Mouse (Mus musculus) fat pad, adult 2 months (tissue): ENCODE results near the gene Pigb.

Experiments
- DNase-seq: peaks from one replicate; pipeline ENCODE4 v3.0.0-alpha.2; 2011; ENCODE audit warnings: low read depth, low spot score; ENCODE audit errors: extremely low read depth

Gene Pigb

GRCm38 (mm10) chr9:73047906-73048305, 7.7 kb upstream of the Pigb start:
- DNase-seq = no peak

GRCm38 (mm10) chr9:73045711-73046110, 5.5 kb upstream of the Pigb start:
- DNase-seq = no peak

GRCm38 (mm10) chr9:73045204-73045603, 5.0 kb upstream of the Pigb start:
- DNase-seq = no peak

- DNase-seq = no peak
Measured at GRCm38 (mm10) chr9:73044146-73045079, 4.2 kb upstream of the Pigb start, which contains the start of gene Rab27a. TSS of gene Rab27a (plus strand) at chr9:73044854.

GRCm38 (mm10) chr9:73039222-73039945, 794 bp downstream of the Pigb start:
- DNase-seq = no peak

GRCm38 (mm10) chr9:73033406-73033805, 6.8 kb downstream of the Pigb start:
- no peak for DNase-seq

- no peak for DNase-seq
Measured at GRCm38 (mm10) chr9:73031421-73031820, 8.8 kb downstream of the Pigb start.

- no peak for DNase-seq
Measured at GRCm38 (mm10) chr9:73030443-73030842, 9.7 kb downstream of the Pigb start.

- DNase-seq = no peak
Measured at GRCm38 (mm10) chr9:73025818-73026636, 14.2 kb downstream of the Pigb start.

GRCm38 (mm10) chr9:73020566-73021097, 19.5 kb downstream of the Pigb start:
- peak; percentile 50 for DNase-seq

GRCm38 (mm10) chr9:73019841-73020240, 20.3 kb downstream of the Pigb start:
- no peak for DNase-seq

- no peak for DNase-seq
Measured at GRCm38 (mm10) chr9:73014724-73015123, 25.5 kb downstream of the Pigb start.

GRCm38 (mm10) chr9:73012629-73013028, 27.5 kb downstream of the Pigb start:
- no peak for DNase-seq

GRCm38 (mm10) chr9:73008384-73008783, 31.8 kb downstream of the Pigb start:
- no peak for DNase-seq

GRCm38 (mm10) chr9:73006175-73006574, 34.0 kb downstream of the Pigb start:
- no peak for DNase-seq

- no peak for DNase-seq
Measured at GRCm38 (mm10) chr9:73005106-73005505, 35.1 kb downstream of the Pigb start.

- DNase-seq = no peak
Measured at GRCm38 (mm10) chr9:73004076-73004475, 36.1 kb downstream of the Pigb start.

GRCm38 (mm10) chr9:73002177-73002576, 38.0 kb downstream of the Pigb start:
- DNase-seq = no peak

GRCm38 (mm10) chr9:73001314-73002011, 38.7 kb downstream of the Pigb start:
- no peak for DNase-seq

GRCm38 (mm10) chr9:73000487-73000886, 39.7 kb downstream of the Pigb start:
- DNase-seq = no peak
